Mouse (Mus musculus) layer of hippocampus, postnatal 10 days (tissue): ENCODE measurements around the gene Uba1. TPM values are rescaled to one million over a fixed set of nuclear protein-coding genes. Genes with fewer than 3 reads are reported as not detected.

ENCODE experiments used
- DNase-seq, 2 experiments: peaks; one replicate each; pipeline ENCODE4 v3.0.0; 2021; ENCODE audit warnings: low spot score in 2 of 2
- long read RNA-seq: library from polyadenylated mRNA; stranded (forward); transcript quantifications from one replicate; pipeline ENCODE4 v2.0.0, GENCODE M21; 2023
- total RNA-seq, 2 experiments: library from RNA; stranded (reverse); gene quantifications; 2 replicates each; pipeline ENCODE4 v1.2.3; 2021

Uba1 gene
- 100 to 1,000 TPM; 394 to 409 TPM for total RNA-seq
- long read RNA-seq, full-length matches to known transcripts = 153 of 258 reads
- long read RNA-seq, partial matches to known transcripts = 97 of 258 reads
- long read RNA-seq, other reads (novel, unspliced or antisense) = 8 of 258 reads

DNA sequence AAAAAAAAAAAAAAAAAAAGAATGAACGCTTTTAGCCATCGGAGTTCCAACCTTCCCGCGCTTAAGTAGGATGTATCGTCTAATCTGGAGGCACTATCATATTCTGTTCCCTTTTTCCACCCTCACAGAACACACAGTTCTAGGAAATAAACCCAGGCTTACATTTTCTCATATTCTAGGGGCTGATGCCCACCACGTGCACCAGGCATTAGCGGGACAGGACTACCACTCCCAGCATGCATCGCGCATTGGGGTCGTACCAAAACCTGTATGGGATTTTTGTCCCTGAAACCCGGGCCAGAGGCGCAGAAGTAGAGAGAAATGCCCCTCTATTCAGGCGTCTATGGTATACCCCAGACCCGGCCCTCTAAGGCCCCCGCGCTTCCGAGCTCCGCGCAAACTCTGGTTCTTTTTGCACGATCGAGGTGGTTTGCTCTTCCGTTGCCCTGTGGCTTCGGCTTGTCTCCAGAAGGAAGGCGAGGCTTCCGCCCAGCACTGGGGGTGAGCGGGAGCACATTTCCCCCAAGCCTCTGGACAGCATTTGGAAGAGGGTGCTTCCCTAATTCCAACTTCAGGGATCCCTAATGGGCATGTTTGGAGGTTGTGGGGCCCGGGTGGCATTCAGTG is at the start of gene Uba1:
Gene Uba1, plus strand, starts transcription at position 301 of the 627 bp plus-strand sequence.
- peak; percentile 73 to 81 for DNase-seq

DNA sequence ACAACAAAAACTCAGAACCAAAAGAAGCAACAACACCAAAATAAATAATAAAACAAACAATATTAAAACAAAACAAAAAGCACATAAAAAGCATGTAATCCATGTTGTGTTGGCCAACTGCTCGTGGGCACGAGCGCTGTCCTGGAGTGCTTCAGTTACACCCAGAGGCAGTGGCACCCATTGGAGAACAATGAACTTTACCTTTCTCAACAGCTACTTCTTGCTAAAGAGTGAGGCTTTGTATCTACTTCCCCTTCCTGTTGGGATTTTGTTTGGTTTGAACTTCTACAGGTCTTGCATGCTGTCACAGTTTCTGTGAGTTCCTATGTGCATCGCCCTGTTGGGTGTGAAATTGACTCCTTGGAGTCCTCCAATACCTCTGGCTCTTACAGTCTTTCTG is 49.6 kb upstream of the Uba1 start:
- no peak for DNase-seq

DNA sequence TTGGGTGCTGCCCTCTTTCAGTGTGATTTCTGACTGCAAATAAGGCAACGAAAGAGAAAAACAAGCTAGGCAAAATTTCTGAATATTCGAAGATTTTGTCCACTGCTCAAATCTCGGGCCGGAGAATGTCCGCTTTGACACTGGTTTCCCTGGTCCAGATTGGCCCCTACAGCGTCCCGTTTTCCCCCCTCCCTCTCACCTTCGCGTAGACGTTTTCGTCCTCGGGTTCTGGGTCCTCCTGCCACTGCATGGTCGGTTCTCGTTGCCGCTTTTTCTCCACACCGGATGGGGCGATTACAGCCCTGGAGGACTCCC is 41.3 kb upstream of the Uba1 start:
- DNase-seq = no peak

DNA sequence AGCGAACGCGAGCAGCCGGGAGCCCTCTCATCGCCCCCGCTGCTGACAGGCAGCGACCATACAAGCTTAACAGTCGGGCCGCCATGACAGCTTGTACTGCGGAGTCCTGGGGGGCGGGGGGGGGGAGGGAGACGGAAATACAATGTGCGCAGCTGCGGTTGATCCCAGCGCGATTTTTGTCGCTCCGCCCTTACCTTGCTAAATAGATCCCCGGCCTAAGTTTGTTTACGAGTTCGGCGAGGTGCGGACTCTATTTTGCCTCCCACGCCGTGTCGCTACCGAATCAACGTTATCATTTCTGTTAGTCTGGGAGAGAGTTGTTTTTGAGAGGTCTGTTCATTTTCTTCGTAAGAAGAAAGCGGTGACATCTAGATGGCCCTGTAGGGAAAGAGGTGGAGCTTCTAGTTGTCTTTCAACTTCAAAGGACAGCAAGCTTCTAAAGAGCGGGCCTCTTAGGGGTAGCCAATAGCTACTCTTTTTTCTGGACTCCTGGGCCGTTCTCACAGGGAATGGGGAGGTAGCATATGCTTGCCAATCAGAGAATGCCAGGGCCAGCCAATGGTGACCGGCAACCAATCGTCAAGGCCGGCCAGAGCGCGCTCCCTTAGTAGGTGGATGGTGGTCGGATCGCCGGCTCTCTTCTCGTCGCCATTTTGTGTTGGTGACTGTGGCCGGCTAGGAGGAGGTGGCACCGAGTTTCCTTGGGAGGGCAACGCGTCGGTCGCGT is 40.8 kb upstream of the Uba1 start, which contains the start of the genes Rbm10 and Ndufb11:
Gene Rbm10, plus strand, starts transcription at position 328 of the 727 bp plus-strand sequence.
Gene Ndufb11, minus strand, starts transcription at position 444 of the 727 bp plus-strand sequence.
- peak; percentile 70 to 76 for DNase-seq

DNA sequence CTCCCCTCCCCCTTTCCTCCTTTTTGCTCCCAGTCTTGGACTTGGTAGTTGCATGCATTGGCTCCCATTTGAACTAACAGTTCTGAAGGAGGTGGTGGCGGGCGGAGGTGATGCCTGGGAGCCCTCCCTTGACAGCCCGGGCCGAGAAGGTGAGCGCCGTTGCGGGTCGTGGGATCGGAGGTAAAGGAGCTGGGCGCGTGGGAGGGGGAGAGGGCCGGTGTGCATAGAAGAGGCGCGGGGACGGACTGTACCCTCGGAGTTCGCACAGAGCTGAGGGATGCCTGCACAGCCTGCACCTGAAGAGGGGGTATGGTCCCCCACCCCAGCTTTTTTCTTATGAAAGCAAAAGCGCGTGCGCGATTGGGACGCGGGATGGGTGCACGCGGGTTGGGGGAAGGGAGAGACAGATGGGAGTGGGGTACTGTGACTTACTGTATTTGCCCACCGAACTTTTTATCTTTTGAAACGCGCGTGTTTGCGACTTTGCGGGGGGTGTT is 40.2 kb upstream of the Uba1 start:
- DNase-seq = peak; percentile 41 to 59

DNA sequence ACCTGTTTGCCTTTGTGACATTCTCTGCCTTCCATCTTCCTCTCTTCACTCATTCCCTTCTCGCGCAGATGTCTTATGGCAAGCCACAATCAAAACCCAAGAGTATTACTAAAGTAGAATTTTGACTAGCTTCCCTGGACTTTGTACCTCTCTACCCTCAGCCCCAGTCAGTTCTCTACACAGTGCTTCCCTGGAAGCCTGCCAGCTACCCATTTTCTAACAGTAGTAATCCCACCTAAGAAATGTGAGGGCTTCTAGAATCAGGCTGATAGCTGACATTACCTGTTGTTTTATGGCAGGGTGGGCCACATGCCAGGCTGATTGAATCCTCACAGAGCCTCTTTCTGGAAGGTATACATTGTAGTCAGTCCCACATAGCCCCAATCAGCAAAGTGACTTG is 20.0 kb upstream of the Uba1 start:
- no peak for DNase-seq

DNA sequence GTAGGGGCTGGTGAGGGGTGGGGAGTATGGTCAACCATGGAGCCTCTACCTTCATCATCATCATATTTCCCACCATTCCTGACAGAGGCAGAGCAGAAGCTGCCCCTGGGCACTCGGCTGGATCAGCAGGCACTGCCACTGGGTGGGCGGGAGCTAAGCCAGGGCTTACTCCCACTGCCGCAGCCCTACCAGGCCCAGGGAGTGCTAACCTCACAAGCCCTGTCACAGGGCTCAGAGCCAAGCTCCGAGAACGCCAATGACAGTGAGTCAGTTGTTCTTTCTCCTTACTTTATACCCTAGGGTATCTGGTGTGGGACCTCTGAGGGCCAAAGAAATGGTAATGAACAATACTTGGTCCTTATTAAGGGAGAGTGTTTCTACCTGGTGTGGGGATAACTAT is 13.3 kb upstream of the Uba1 start:
- no peak for DNase-seq

DNA sequence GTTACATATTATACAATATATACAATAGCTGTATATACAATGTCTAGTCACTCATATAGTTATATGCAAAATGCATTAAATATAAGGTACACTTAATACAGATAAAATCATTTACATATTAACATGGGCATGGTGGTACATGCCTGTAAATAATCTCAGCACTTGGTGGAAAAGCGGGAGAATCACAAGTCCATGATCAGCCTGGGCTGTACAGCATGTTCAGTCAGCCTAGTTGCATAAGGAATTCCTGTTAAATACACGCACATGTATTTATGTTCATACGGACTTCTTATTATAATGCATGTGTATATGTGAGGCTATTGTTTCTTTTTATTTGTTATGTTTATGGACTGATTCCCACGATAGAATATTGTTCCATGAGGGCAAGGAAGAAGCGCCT is 533 bp upstream of the Uba1 start:
- DNase-seq = no peak

DNA sequence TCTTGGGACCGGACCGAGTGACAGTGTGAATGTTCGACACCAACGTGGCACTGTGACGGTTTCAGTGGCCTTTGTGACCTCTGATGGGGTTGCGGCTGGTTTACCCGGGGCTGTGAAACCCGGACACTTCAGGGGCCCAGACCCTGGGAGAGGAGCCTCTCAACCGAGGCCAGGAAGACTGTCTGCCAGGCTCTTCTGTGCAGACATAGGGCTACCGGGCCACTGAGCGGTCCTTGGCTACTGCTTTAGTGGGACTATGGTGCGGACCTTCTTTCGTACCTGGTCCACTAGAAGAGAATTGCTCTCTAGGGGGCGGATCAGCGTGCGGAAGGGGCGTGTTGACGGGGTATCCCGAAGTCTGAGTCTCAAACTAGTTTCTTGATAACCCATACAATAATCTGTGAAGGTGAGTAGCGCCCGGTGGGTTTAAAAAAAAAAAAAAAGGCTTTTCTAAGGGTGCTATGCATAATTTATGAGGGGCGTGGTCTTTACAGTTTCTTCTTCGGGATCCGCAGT is 823 bp downstream of the Uba1 start:
- DNase-seq = no peak

DNA sequence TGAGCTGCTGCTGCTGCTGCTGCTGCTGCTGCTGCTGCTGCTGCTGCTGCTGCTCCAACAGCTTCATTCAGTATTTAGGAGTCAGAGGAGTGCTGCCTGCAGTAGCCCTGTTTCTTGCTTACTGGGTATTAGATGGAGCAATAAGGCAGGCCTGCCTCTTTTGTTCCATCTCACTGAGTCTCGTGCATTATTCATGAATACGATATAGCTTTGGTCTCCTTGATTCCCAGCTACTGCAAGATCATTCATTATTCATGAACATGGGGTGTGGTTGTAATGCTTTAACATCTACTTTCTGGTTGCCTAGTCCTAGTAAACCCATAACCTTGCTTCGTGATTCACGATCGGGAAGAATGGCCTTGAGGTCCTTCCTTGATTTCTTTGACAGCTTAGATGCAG is 4.2 kb downstream of the Uba1 start:
- no peak for DNase-seq

DNA sequence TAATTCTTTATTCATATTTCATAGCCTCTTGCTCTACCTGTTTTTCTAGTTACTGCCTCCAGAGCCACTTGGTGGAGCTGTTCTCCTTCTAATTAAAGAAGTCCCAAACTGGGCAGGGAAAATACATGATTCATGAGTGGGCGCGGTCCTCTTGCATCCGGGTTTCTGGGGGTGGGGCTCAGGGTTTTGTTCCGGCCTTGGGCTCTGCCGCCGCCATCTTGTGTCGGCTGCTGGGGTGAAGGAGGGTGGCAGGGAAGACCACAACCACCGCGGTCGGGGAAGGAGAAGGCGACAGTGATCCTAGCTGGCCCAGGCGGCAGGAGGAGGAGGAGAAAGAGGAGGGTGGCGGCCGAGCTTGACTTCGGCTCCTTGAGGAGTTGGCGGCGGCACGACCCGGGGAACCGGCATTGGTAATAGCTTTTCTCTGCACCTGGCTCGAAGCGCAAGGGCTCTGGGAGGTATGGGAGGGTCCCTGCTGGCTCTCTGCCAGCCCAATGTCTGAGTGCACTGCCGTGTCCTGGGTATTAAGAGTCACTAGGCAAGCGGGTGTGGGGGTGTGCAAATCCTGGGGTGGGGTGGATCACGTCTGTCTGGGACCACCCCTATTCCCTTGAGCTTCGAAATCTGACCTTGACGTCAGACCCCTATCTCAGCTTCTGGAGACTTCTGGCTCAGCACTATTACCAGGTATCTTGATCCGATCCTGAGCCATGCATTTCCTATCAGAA is 4.8 kb downstream of the Uba1 start:
- DNase-seq = peak; percentile 79 to 82

DNA sequence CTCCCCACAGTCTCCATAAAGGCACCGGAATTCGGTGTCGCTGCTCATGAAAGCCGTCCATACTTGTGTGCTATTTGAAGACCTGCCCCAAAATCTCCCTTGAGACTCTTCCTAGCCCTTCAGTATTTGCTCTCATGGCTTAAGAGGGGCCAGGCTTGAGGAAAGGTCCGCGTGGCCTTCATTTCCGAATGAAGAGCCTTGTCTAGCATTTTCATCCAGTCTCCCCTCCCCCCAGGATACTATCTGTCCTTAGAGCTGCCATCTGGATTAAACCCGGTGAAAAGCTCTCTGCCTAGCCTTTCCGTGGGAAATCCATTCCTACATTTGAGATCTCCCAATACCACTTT is 5.3 kb downstream of the Uba1 start:
- no peak for DNase-seq

DNA sequence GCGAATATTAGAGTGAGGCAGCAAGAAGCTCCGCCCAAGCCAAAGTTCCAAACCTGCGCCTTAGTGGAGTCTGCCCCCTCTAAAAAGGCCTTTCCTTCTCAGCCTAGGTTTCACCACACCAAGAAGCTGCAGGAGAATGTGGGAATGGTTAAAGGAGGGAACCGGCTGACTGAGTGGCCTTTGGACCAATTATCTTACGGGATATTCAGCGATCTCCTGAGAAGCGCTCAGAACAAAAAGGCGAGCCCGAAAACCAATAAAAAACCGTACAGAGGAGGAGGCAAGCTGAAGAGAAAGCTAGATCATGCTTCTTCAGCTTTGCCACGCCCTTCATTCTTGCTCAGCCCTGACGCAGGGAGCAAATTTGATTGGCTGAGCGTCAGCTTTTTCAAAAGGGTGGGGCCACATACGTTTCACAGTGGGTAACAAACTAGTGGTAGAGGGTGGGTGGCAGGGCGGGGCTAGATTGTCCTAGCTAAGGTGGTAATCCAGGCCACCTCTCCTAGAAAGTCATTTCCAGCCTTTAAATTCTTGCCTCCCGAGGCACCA is 29.5 kb downstream of the Uba1 start, which contains the start of gene Cdk16:
Gene Cdk16, plus strand, starts transcription at position 436 of the 549 bp plus-strand sequence.
- peak; percentile 70 to 74 for DNase-seq

DNA sequence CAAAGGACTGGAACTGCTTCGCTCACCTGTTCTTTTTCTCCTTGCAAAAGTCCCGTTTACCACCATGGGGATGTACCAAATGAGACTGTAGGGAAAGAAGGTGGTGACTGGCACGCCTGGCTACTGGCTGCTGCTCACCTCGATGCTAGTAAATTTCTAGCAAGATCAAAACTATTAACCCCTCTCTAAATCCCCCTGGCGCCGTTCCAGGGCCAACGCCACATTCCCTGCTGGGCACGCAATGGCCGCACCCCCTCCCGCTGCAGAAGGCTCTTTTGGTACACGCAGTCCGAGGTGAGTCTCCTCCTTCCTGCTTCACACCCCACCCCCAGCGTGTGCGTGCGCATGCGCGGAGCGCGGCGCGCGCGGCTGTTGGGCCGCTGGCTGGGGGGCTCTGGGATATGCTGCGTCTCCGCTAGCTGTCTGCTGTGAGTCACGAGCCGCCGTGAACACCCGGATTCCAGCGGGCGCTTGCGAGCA is 30.0 kb downstream of the Uba1 start:
- DNase-seq = peak; percentile 77 to 85

DNA sequence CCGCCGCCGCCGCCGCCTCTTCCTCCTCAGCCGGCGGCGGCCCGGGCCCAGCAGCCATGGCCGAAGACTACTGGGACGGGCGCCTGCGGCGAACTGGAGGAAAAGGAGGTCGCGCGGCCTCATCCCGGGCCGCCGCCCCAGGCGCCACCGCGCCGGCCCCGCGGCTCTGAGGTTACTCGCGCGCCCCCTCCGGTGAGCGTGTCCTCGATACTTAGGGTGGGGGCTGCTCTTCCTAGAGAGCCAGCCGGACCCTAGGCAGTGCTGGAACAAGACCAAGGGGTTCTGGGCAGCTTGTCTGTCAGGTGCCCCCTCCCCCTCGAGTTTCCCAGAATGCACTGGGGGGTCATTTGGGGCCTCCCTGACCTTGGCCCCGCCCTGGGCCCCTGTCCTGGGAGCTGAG is 30.5 kb downstream of the Uba1 start:
- peak; percentile 54 to 70 for DNase-seq

DNA sequence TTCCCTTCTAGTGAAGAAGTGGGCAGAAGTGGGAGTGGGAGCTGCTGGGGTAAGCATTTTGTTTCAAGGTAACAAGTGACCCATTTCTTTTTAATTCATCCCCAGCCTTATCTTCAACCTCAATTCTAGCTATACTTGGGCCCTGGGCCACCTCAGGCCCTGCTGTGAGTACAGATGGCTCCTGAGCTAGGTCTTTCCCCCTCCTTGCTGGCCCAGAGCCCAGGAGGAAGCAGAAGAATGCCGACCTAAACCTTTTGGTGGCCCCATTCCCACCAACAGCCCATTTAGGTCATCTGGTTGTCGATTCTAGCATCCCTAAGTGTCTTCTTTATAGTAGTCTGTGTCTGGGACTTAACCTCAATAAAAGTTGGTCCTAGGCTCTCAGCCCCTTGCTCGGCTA is 33.4 kb downstream of the Uba1 start:
- DNase-seq = no peak

DNA sequence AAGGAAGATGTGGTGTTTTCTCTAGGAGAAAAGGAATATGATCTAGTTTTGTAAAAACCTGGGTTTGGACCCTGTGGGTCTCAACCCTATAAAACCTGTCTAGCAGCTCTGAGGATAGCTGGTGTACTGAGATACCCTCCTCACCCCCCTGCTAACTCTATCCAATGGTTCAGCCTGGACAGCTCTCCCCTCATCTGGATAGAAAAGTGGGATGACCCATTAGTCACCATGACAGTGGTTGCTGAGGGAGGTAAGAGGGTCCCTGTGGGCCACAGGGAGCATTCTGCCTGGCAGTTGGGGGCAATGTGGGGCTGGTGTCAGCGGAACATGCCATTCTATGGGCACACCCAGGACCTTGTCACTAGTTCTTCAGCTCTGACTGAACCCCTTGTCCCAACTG is 34.5 kb downstream of the Uba1 start:
- no peak for DNase-seq

DNA sequence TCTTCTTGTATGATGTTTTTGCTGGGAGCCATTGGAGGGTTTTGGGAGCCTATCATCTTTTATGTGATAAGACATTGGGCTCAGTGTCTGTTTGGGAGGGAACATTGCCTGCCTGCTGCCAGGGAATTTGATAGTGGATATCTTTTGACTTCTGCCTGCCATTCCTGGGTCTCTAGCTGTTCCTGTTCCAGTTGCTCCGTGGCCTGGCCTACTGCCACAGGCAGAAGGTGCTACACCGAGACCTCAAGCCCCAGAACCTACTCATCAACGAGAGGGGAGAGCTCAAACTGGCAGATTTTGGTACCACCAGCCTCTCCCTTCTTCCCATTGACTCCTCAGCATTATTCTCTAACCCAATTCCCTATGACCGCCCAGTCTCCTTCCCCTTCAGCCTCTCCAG is 37.7 kb downstream of the Uba1 start:
- no peak for DNase-seq

DNA sequence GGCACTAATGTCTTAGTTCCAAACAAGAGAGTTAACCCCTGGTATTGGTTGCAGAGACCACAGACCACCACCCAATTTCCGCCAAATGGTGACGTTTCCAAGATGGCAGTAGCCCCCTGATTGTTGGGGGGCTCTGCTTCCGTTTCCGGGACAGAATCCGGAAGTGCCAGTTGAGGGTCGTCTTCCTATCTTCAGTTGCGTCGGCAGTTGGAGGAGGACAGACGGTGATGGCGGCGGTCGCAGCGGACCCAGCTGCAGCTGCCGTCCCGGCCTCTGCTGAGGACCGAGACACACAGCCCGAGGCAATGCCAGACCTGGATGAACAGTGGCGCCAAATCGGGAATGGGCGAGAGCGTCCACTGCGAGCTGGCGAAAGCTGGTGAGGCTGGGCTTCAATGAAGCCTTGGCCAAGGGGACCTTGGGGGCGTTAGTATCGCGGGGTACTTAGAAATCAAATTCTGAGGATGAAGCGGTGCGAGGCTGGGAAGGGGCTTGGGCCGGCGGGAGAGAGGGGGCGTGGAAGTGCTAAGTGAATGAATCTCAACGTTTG is 45.7 kb downstream of the Uba1 start, which contains the start of gene Usp11:
Gene Usp11, plus strand, starts transcription at position 166 of the 550 bp plus-strand sequence.
- DNase-seq = peak; percentile 54 to 55

DNA sequence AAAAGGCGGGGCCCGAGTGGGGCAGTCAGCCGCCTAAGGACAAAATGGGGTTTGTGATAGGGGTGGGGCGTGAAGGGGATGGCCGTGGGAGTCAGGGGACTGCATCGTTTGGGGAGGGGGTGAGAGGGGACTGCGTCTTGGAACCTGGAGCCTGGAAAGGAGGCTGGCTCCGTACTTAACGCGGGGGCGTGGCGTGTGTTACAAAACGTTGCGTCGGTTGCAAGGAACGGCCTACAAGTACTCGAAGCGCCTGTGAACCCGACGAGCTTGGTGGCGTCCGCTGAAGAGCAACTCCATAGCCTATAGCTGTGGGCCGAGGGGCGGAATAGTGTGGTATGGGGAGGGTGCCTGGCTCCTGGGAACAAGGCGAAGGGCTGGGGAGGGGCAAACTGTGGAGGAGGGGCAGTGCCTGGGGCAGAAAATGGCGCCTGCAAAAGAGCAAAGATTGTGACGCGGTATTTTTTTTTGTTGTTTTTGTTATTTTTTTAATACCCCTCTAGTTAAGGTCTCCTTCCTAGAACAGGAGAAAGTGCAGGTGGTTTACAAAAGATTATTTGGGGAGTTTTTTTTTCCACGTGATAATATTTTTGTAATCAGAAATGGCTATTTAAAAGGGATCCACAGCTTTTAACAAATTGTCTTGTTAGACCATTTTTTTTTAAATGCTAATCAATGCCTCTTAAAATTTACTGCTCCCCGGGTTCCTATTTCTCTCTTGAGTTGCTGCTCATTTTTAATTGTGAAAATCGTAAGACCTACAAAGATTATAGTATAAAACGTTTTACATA is 46.4 kb downstream of the Uba1 start:
- peak; percentile 63 to 66 for DNase-seq
